Mouse (Mus musculus) bone marrow macrophage, adult 2 months (primary cell): ENCODE measurements around the gene Abca2. TPM values are rescaled to one million over a fixed set of nuclear protein-coding genes. Genes with fewer than 3 reads are reported as not detected.

Experiments used
- H3K27ac ChIP-seq: 2 replicates; pipeline ENCODE4 v1.5.1; 2012; ENCODE audit warnings: low read depth, low read length; ENCODE audit not compliant: insufficient read depth
- H3K4me1 ChIP-seq: 2 replicates; pipeline ENCODE4 v1.6.1; 2012; ENCODE audit warnings: low read length; ENCODE audit not compliant: control insufficient read depth, insufficient read depth
- H3K4me3 ChIP-seq: 2 replicates; pipeline ENCODE4 v1.5.1; 2012; ENCODE audit warnings: mild to moderate bottlenecking, low read length, moderate library complexity; ENCODE audit not compliant: insufficient read depth
- CTCF ChIP-seq: IDR thresholded peaks from 2 replicates; pipeline ENCODE4 v1.5.1; 2012; ENCODE audit warnings: low read depth, mild to moderate bottlenecking, low read length, moderate library complexity
- POLR2A ChIP-seq: IDR thresholded peaks from 2 replicates; pipeline ENCODE4 v1.6.1; 2012; ENCODE audit warnings: mild to moderate bottlenecking, low read depth, low read length, borderline replicate concordance
- polyA plus RNA-seq: library from polyadenylated mRNA; stranded (reverse); fragments of >200 nt; gene quantifications from 2 replicates; pipeline ENCODE4 v1.2.4, GENCODE M21; 2012; ENCODE audit not compliant: missing spikeins, insufficient read depth, insufficient read length

Gene Abca2
- 14.9 and 16.4 TPM in 2 replicates for polyA plus RNA-seq

DNA sequence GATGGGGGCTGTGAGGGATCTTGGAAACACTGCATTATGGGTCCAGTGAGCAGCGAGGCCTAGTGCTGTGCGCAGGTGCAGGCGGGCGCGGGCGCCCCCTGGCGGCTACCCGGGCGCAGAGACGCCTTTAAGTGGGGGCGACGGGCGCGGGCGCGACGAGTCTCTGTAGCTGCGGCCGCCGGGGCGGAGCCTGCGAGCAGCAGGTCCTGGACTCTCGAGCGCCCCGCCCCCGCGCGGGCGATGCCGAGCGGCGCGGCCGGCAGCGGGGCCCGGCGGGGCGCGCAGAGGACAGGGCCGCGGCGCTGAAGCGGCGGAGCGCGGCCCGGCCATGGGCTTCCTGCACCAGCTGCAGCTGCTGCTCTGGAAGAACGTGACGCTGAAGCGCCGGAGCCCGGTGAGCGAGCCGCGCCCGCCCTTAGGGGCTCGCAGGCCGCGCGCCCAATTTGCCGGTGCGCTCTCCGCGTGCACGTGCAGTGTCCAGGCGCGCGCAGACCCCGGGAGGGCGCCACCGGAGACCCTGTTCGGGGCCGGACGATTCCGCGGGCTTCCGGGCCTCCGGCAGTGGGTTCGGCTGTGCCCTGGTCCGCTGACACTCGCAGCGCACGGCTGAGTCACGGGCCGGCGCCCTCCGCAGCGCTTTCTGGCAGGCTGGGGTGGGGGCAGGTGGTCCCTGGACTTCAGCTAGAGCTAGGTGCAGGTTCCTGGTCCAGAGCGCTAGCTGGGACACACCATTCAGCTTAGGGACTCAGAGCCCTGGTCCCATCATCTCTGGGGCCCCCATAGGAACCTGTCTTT, at the start of gene Abca2:
Gene Abca2, plus strand, starts transcription at position 262 of the 795 bp plus-strand sequence.
- peak; percentile 59 for TF ChIP-seq CTCF
- TF ChIP-seq POLR2A, result no peak
- Histone ChIP-seq H3K27ac (no peak within 1 kb of the TSS), H3K4me1 (peaks cover 15% of the 10 kb centered on the region), H3K4me3 (peak within 1 kb of the TSS; percentile 77)

DNA sequence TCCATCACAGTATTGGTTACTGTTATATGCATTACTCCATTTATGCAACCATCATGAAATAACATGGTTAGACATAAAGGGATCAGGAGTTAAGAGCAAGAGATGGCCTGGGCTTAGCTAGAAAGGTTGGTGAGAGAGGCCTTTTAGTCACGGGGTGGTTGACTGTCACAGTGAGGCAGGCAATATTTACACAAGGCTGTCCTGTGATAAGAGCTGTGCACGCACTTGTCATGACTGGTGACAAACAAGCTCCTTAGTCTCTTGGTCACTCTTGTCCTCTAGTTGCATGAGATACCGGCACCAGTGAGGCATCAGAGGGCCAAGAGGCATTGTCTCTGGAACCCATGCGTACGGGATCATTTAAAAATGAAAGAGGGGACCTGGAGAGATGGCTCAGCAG, 44.0 kb upstream of the Abca2 start:
- Histone ChIP-seq H3K4me3 (no peak overlapping the region), H3K4me1 (peaks cover 5% of the 10 kb centered on the region), H3K27ac (no peak overlapping the region)
- TF ChIP-seq CTCF, result no peak
- TF ChIP-seq POLR2A, result no peak

DNA sequence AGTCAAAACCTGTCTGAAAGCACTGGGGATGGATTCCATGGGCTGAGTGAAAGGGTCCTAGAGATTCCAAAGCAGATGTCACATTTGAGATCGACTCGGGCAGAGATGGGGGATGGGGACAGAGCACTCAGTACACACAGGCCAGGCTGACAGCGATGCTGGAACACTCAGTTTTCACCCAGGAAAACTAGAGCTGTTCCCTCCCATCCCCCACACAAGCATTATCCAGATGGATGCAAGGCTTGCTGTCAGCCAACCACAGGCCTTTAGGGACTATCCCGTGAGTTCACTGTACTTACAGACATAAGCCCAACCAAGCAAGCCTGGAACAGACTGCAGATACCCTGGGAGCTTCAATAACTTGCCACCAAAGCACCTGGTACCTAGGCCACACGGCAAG, 37.2 kb upstream of the Abca2 start:
- Histone ChIP-seq H3K4me3 (no peak overlapping the region), H3K4me1 (no peaks in the 10 kb centered on the region; the same call in 1 of the 2 replicates), H3K27ac (no peak overlapping the region)
- TF ChIP-seq CTCF (no peak), POLR2A (no peak)

DNA sequence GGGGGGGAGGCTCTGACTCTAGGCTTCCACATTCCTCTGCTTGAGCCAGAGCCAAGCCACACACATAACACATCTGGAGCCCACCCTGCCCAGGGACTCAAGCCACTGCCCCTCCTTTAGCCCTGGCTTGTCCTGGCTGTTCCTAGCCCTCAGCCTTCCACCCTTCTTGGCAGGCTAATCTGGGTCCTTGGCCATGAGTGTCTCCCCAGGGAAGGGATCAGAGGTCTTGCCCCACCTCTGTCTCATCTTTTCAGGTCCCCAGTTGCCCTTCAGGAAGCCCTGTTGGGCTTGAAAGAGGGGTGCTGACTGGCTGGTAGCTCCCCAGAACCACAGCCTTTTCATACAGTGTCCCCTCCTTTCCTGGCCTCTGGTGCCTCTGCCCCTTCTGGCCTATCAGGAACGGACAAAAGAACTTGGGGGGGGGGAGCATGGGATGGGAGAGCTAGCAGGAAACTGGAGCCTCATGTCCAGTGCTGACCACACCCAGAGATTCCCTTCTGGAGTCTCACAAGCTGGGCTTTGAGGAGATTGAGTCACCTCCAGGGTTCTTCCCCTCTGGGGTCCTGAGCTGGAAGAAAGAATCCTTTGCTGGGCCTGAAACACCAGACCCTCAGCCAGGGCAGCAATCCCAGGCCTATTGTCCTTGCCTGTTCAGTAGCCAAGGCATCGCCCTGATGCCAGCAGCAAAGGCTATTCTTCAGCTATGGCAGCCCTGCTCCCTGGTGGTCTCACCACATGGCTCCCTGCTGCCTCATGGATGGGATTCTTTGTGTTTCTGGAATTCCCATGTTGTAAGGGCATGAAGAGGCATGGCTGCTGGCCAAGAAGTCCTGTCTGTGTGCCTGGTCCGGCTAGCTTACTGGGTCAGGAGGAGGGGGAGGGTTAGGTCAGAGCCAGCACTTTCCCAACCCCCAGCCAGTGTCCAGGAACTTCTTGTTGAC, 34.0 kb upstream of the Abca2 start:
- no peak overlapping the region for H3K27ac ChIP-seq
- no peaks in the 10 kb centered on the region for H3K4me1 ChIP-seq
- no peak for TF ChIP-seq CTCF
- TF ChIP-seq POLR2A, result no peak
- no peak overlapping the region for H3K4me3 ChIP-seq

DNA sequence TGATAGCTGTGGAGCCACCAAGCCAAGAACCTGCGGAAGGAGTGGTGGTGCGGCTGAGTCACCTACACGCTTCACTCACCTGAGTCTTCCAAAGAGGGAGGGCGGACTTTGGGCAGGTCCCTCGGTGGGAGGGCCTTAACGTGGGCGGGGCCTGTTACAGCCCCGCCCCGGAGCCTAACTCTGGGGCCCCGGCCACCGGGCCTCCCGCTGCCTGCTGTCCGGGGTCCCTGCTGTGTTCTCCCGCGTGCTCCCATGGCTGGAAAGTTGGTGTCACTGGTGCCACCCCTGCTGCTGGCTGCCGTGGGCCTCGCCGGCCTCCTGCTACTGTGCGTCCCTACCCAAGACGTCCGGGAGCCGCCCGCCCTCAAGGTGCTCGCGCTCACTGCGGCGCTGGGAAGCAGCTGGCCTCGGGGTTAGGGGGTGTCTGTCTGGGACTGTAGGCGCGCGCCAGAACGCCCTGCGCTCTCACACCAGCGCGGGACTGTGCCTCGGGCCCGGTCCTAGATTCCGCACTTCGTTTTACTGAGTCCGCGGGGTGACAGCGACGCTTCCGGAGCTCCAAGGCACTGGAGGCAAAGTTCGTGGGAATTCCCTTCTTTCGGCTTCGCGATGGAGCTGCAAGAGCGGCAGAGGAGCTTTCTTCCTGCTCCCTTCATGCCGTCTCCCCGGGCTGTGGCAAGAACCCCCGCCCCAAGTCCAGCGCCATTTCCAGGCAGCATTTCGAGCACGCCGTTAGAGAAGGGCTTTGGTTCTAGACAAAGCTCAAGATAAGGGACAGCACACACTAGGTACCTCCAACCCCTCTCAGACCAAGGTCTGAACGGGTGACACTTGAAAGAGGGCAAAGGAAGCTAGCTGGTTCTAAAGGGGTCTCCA, 32.5 kb upstream of the Abca2 start, which contains the start of gene Entpd2:
Gene Entpd2, plus strand, starts transcription at position 154 of the 876 bp plus-strand sequence.
- Histone ChIP-seq H3K4me1 (no peaks in the 10 kb centered on the region), H3K27ac (no peak within 1 kb of the TSS), H3K4me3 (peak within 1 kb of the TSS; percentile 51)
- TF ChIP-seq POLR2A (no peak), CTCF (no peak)

DNA sequence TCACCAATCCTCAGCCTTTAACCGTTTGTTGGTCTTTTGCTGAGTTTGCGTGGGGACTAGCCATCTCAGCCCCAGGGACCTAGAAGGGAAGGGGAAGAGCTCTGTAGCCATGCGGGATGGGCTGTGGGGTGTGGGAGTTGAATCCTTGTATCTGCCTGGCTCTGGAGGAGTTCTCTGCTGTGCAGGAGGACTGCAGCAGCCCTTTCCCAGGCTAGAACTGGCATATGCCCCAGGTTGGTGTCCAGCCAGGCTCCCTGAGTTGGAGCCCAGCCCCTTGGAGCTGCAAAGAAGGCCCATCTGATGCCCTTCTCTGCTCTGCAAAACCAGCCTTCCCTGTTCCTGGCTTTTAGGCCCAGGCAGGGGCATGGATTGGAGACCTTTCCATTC, 31.9 kb upstream of the Abca2 start:
- no peak overlapping the region for H3K4me3 ChIP-seq
- no peak for TF ChIP-seq CTCF
- no peak for TF ChIP-seq POLR2A
- no peaks in the 10 kb centered on the region for H3K4me1 ChIP-seq
- H3K27ac ChIP-seq, result no peak overlapping the region

DNA sequence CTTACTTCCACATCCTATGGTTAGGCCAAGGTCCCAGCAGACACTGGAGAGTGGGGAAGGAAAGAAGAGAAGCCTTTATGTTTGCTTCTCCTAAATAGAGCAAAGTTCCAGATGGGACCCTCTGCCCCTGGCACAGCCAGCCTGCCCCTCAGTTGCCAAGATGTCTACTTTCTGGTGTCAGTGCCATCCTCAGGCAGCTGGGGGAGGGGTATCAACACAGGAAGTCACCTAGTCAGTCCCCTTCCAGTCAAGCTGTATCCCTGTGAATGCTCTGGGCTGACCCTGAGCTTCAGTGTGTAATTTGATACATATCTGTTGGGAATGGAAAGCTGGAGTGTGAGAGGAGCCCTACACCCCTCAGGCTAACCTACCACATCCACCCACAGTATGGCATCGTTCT, 31.5 kb upstream of the Abca2 start:
- TF ChIP-seq CTCF (no peak), POLR2A (no peak)
- no peak overlapping the region for H3K4me3 ChIP-seq

DNA sequence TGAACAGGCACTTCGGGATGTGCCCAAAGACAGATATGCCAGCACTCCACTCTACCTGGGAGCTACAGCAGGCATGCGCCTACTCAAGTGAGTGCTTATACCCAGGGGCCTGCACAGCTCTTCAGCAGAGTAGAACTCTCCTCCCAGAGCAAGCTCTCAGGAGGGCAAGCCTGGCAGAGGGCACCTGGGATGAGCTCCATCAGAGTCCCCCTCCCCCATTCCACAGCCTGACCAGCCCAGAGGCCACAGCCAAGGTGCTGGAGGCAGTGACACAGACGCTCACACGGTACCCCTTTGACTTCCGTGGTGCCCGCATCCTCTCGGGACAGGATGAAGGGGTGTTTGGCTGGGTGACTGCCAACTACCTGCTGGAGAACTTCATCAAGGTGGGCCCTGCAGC, 30.4 kb upstream of the Abca2 start:
- no peak overlapping the region for H3K4me3 ChIP-seq
- no peaks in the 10 kb centered on the region; the same call in 1 of the 2 replicates for H3K4me1 ChIP-seq
- no peak overlapping the region for H3K27ac ChIP-seq
- TF ChIP-seq CTCF, result no peak
- TF ChIP-seq POLR2A, result no peak

More for the DNA sequence above, 31.5 kb upstream of the Abca2 start:
- Histone ChIP-seq H3K27ac (no peak overlapping the region), H3K4me1 (no peaks in the 10 kb centered on the region)

DNA sequence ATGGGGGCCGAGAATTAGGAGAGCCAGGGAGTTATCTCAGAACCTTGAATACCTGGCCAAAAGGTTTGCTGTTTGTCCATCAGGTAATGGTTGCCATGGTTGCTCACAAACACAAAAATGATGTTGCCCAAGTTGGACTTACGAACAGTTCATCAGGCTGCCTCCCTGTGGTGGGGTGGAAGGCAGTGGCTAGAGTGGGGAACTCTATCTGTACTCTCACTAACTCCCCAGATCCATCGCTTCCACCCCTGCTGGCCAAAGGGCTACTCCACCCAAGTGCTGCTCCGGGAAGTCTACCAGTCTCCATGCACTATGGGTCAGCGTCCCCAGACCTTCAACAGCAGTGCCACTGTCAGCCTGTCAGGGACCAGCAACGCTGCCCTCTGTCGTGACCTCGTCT, 29.5 kb upstream of the Abca2 start, which contains the start of gene Npdc1:
Gene Npdc1, plus strand, starts transcription at position 301 of the 400 bp plus-strand sequence.
- TF ChIP-seq POLR2A (no peak), CTCF (no peak)
- Histone ChIP-seq H3K27ac (no peak within 1 kb of the TSS), H3K4me1 (no peaks in the 10 kb centered on the region; the same call in 1 of the 2 replicates), H3K4me3 (no peak within 1 kb of the TSS)
